Mouse (Mus musculus) cerebellum, postnatal 4 days (tissue): ENCODE measurements at regions not wholly inside any gene's neighbourhood (a gene's known extent, or its start where the extent isn't known, plus 50 kb on each side); places are given as distances from the start of the nearest gene placed in this dataset.
A peak's percentile ranks its signal among the peaks of the same experiment; 100 is the strongest.
"Not testable (repeated sequence)": the region's sequence is repeated elsewhere in the genome, so short reads cannot be mapped to it uniquely, and the experiment has no call there.

Experiments used
- DNase-seq, 2 experiments: peaks; one replicate each; pipeline ENCODE4 v3.0.0; 2022; ENCODE audit warnings: low spot score in 2 of 2, mixed read lengths in 1 of 2

- DNase-seq: peak in 1 of 2 experiments; percentile 19
Measured at GRCm38 (mm10) chr2:117450172-117450865, 107.5 kb upstream of the Rasgrp1 start.

GRCm38 (mm10) chr2:117451818-117452217 is 109.0 kb upstream of the Rasgrp1 start:
- DNase-seq: no peak

GRCm38 (mm10) chr2:117455021-117455739 is 112.4 kb upstream of the Rasgrp1 start:
- DNase-seq: no peak

GRCm38 (mm10) chr2:117455740-117456455 is 113.1 kb upstream of the Rasgrp1 start:
- no peak for DNase-seq

GRCm38 (mm10) chr2:117456456-117457020 is 113.7 kb upstream of the Rasgrp1 start:
- no peak for DNase-seq

GRCm38 (mm10) chr2:117461541-117462290 is 118.9 kb upstream of the Rasgrp1 start:
- no peak for DNase-seq

GRCm38 (mm10) chr2:117474885-117475542 is 132.2 kb upstream of the Rasgrp1 start:
- DNase-seq: no peak

GRCm38 (mm10) chr2:117475561-117475960 is 132.8 kb upstream of the Rasgrp1 start:
- no peak for DNase-seq

GRCm38 (mm10) chr2:117477503-117477902 is 134.7 kb upstream of the Rasgrp1 start:
- DNase-seq: not testable (repeated sequence)

- DNase-seq: not testable (repeated sequence)
Measured at GRCm38 (mm10) chr2:117479244-117480009, 136.6 kb upstream of the Rasgrp1 start.

GRCm38 (mm10) chr2:117486447-117486846 is 143.6 kb upstream of the Rasgrp1 start:
- no peak for DNase-seq

- no peak for DNase-seq
Measured at GRCm38 (mm10) chr2:117498565-117498964, 155.8 kb upstream of the Rasgrp1 start.

GRCm38 (mm10) chr2:117502611-117503010 is 159.8 kb upstream of the Rasgrp1 start:
- no peak for DNase-seq

GRCm38 (mm10) chr2:117511737-117512136 is 168.9 kb upstream of the Rasgrp1 start:
- DNase-seq: no peak

GRCm38 (mm10) chr2:117512551-117512950 is 169.8 kb upstream of the Rasgrp1 start:
- no peak for DNase-seq

- DNase-seq: no peak
Measured at GRCm38 (mm10) chr2:117524437-117524836, 181.6 kb upstream of the Rasgrp1 start.

- DNase-seq: no peak
Measured at GRCm38 (mm10) chr2:117538865-117539264, 196.1 kb upstream of the Rasgrp1 start.

GRCm38 (mm10) chr2:117539285-117539684 is 196.5 kb upstream of the Rasgrp1 start:
- DNase-seq: no peak

- peak; percentile 40 to 69 for DNase-seq
Measured at GRCm38 (mm10) chr2:117541471-117541870, 198.7 kb upstream of the Rasgrp1 start.

GRCm38 (mm10) chr2:117542298-117542697 is 199.5 kb upstream of the Rasgrp1 start:
- DNase-seq: no peak
